Mouse (Mus musculus): ENCODE results near the gene Olfr780. TPM values are rescaled to one million over a fixed set of nuclear protein-coding genes. Genes with fewer than 3 reads are reported as not detected.

Olfr780 gene
- polyA plus RNA-seq (2014; fragmentation: Illumina TruSeq; extraction: RNeasy Lipid Tissue Mini Kit (QIAGEN cat#74804); ENCODE audit: low replicate concordance), result not detected

DNA sequence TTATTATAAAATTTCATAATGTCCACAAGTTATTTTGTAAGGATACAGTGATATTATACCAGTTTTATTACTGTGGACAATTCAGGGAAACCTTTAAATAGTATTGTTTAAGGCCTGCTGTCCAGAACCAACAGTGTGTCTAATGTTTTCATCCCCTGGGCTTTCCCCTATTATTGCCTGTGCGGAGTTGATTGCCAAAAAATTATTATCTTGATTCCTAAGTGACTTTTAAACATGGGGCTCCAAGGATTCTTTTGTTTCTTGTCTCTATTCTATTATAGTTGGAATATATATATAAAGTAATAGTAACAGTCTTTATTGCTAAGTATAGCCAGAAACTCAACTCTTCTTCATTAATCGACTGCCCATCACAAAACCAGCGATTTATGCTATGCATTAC lies at the start of gene Olfr780:
Gene Olfr780 (plus strand): TSS at position 301 of the 400 bp plus-strand sequence.

GRCm38 (mm10) chr10:129271081-129271535 lies 46.8 kb upstream of the Olfr780 start, which contains the start of gene Olfr777:
Gene Olfr777 (minus strand): TSS chr10:129271485.

DNA sequence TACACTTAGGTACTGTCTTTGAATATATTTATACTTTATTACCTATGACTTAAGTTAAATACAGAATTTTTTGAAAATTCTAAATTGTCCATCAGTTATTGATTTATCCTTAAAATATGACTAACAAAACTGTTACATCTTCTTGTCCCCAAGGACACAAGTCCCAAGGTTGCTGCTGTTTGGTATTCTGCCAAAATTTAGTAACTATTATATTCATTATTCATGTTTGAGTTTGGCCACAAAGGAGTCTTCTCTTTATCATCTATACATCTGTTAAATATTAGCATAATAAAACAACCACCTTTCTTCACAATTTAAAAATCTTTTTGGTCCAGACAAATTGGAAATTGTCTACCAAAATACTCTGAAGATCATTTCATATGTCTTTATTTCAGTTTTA lies 10.6 kb downstream of the Olfr780 start, which contains the start of gene Olfr781:
Gene Olfr781 (plus strand): TSS at position 301 of the 400 bp plus-strand sequence.

GRCm38 (mm10) chr10:129348550-129348949 lies 30.6 kb downstream of the Olfr780 start, which contains the start of gene Olfr782:
Gene Olfr782 (plus strand): TSS chr10:129348850.

Other genes starting within 250 kb of the Olfr780 start
- gene Olfr766-ps1, start 249.1 kb upstream of the Olfr780 start, polyA plus RNA-seq (2014; fragmentation: Illumina TruSeq; extraction: RNeasy Lipid Tissue Mini Kit (QIAGEN cat#74804); ENCODE audit: low replicate concordance), result not detected
- gene Olfr767, start 235.2 kb upstream of the Olfr780 start, polyA plus RNA-seq (2014; fragmentation: Illumina TruSeq; extraction: RNeasy Lipid Tissue Mini Kit (QIAGEN cat#74804); ENCODE audit: low replicate concordance), result not detected
- gene Olfr768, start 218.7 kb upstream of the Olfr780 start, polyA plus RNA-seq (2014; fragmentation: Illumina TruSeq; extraction: RNeasy Lipid Tissue Mini Kit (QIAGEN cat#74804); ENCODE audit: low replicate concordance), result not detected
- gene Olfr769, start 200.3 kb upstream of the Olfr780 start, polyA plus RNA-seq (2014; fragmentation: Illumina TruSeq; extraction: RNeasy Lipid Tissue Mini Kit (QIAGEN cat#74804); ENCODE audit: low replicate concordance), result not detected
- not detected for gene Olfr770, start 179.1 kb upstream of the Olfr780 start, polyA plus RNA-seq (2014; fragmentation: Illumina TruSeq; extraction: RNeasy Lipid Tissue Mini Kit (QIAGEN cat#74804); ENCODE audit: low replicate concordance)
- not detected for gene Olfr771, start 153.4 kb upstream of the Olfr780 start, polyA plus RNA-seq (2014; fragmentation: Illumina TruSeq; extraction: RNeasy Lipid Tissue Mini Kit (QIAGEN cat#74804); ENCODE audit: low replicate concordance)
- not detected for gene Olfr772, start 140.2 kb upstream of the Olfr780 start, polyA plus RNA-seq (2014; fragmentation: Illumina TruSeq; extraction: RNeasy Lipid Tissue Mini Kit (QIAGEN cat#74804); ENCODE audit: low replicate concordance)
- not detected for gene Olfr773, start 130.7 kb upstream of the Olfr780 start, polyA plus RNA-seq (2014; fragmentation: Illumina TruSeq; extraction: RNeasy Lipid Tissue Mini Kit (QIAGEN cat#74804); ENCODE audit: low replicate concordance)
- gene Olfr774, start 81.9 kb upstream of the Olfr780 start, polyA plus RNA-seq (2014; fragmentation: Illumina TruSeq; extraction: RNeasy Lipid Tissue Mini Kit (QIAGEN cat#74804); ENCODE audit: low replicate concordance), result not detected
- not detected for gene Olfr775, start 69.7 kb upstream of the Olfr780 start, polyA plus RNA-seq (2014; fragmentation: Illumina TruSeq; extraction: RNeasy Lipid Tissue Mini Kit (QIAGEN cat#74804); ENCODE audit: low replicate concordance)
- not detected for gene Olfr776, start 59.0 kb upstream of the Olfr780 start, polyA plus RNA-seq (2014; fragmentation: Illumina TruSeq; extraction: RNeasy Lipid Tissue Mini Kit (QIAGEN cat#74804); ENCODE audit: low replicate concordance)
- gene Olfr777, start 46.6 kb upstream of the Olfr780 start, polyA plus RNA-seq (2014; fragmentation: Illumina TruSeq; extraction: RNeasy Lipid Tissue Mini Kit (QIAGEN cat#74804); ENCODE audit: low replicate concordance), result not detected
- gene Olfr781, start 10.7 kb downstream of the Olfr780 start, polyA plus RNA-seq (2014; fragmentation: Illumina TruSeq; extraction: RNeasy Lipid Tissue Mini Kit (QIAGEN cat#74804); ENCODE audit: low replicate concordance), result not detected
- not detected for gene Olfr782, start 30.7 kb downstream of the Olfr780 start, polyA plus RNA-seq (2014; fragmentation: Illumina TruSeq; extraction: RNeasy Lipid Tissue Mini Kit (QIAGEN cat#74804); ENCODE audit: low replicate concordance)
- not detected for gene Olfr784, start 66.0 kb downstream of the Olfr780 start, polyA plus RNA-seq (2014; fragmentation: Illumina TruSeq; extraction: RNeasy Lipid Tissue Mini Kit (QIAGEN cat#74804); ENCODE audit: low replicate concordance)
- not detected for gene Olfr785, start 87.3 kb downstream of the Olfr780 start, polyA plus RNA-seq (2014; fragmentation: Illumina TruSeq; extraction: RNeasy Lipid Tissue Mini Kit (QIAGEN cat#74804); ENCODE audit: low replicate concordance)
- not detected for gene Olfr786, start 109.2 kb downstream of the Olfr780 start, polyA plus RNA-seq (2014; fragmentation: Illumina TruSeq; extraction: RNeasy Lipid Tissue Mini Kit (QIAGEN cat#74804); ENCODE audit: low replicate concordance)
- not detected for gene Olfr787, start 143.7 kb downstream of the Olfr780 start, polyA plus RNA-seq (2014; fragmentation: Illumina TruSeq; extraction: RNeasy Lipid Tissue Mini Kit (QIAGEN cat#74804); ENCODE audit: low replicate concordance)
- not detected for gene Olfr788, start 152.9 kb downstream of the Olfr780 start, polyA plus RNA-seq (2014; fragmentation: Illumina TruSeq; extraction: RNeasy Lipid Tissue Mini Kit (QIAGEN cat#74804); ENCODE audit: low replicate concordance)
- not detected for gene Olfr789, start 166.6 kb downstream of the Olfr780 start, polyA plus RNA-seq (2014; fragmentation: Illumina TruSeq; extraction: RNeasy Lipid Tissue Mini Kit (QIAGEN cat#74804); ENCODE audit: low replicate concordance)
- not detected for gene Olfr790, start 180.4 kb downstream of the Olfr780 start, polyA plus RNA-seq (2014; fragmentation: Illumina TruSeq; extraction: RNeasy Lipid Tissue Mini Kit (QIAGEN cat#74804); ENCODE audit: low replicate concordance)
- not detected for gene Olfr791, start 203.7 kb downstream of the Olfr780 start, polyA plus RNA-seq (2014; fragmentation: Illumina TruSeq; extraction: RNeasy Lipid Tissue Mini Kit (QIAGEN cat#74804); ENCODE audit: low replicate concordance)
- gene Olfr792, start 221.0 kb downstream of the Olfr780 start, polyA plus RNA-seq (2014; fragmentation: Illumina TruSeq; extraction: RNeasy Lipid Tissue Mini Kit (QIAGEN cat#74804); ENCODE audit: low replicate concordance), result not detected
- not detected for gene Olfr794, start 249.5 kb downstream of the Olfr780 start, polyA plus RNA-seq (2014; fragmentation: Illumina TruSeq; extraction: RNeasy Lipid Tissue Mini Kit (QIAGEN cat#74804); ENCODE audit: low replicate concordance)